Mouse (Mus musculus) heart, postnatal 0 days (tissue): ENCODE measurements at regions not wholly inside any gene's neighbourhood (a gene's known extent, or its start where the extent isn't known, plus 50 kb on each side); places are given as distances from the start of the nearest gene placed in this dataset.

ENCODE experiments used
- CTCF ChIP-seq: IDR thresholded peaks from 2 replicates; pipeline ENCODE4 v1.5.1; 2016; ENCODE audit warnings: antibody characterized with exemption, control low read depth, low read depth
- EP300 ChIP-seq: IDR thresholded peaks from 2 replicates; pipeline ENCODE4 v1.6.1; 2016; ENCODE audit warnings: antibody characterized with exemption, low read depth

GRCm38 (mm10) chr5:50457621-50458020, 398.8 kb upstream of the Adgra3 start:
- TF ChIP-seq EP300, result no peak
- no peak for TF ChIP-seq CTCF
